Comparison of ENCODE assay signal across 8 mouse cellular contexts in genomic region chr12:108001652-108002340, GRCm38 (mm10). TPM values are rescaled to one million over a fixed set of nuclear protein-coding genes. Genes with fewer than 3 reads are reported as not detected.
A peak's percentile ranks its signal among the peaks of the same experiment; 100 is the strongest.
DNase-seq lines count a peak whose midpoint lies in the region; ATAC-seq and TF ChIP-seq lines count a peak whose summit lies in the region.

No protein-coding gene starts in this region.

- peaks cover 61% of the 10 kb centered on the region for H3K27me3 ChIP-seq in lung, embryonic 14.5 days (ENCODE audit: insufficient read depth, low read length)
- peaks cover 73% of the 10 kb centered on the region for H3K27me3 ChIP-seq in forebrain, embryonic 10.5 days (ENCODE audit: poor library complexity, severe bottlenecking)
- H3K27me3 ChIP-seq in liver, embryonic 13.5 days: peaks cover 99% of the 10 kb centered on the region

- WGBS in lung, embryonic 14.5 days: 2% methylated on average over 37 of the region's 37 CpGs
- 3% methylated on average over 37 of the region's 37 CpGs for WGBS in forebrain, embryonic 10.5 days
- whole genome bisulfite sequencing in liver, embryonic 13.5 days (ENCODE audit: insufficient replicate concordance): 4% methylated on average over 37 of the region's 37 CpGs

- peak overlapping the region; percentile 75 for H3K4me3 ChIP-seq in lung, embryonic 14.5 days (ENCODE audit: low read depth, low read length)
- H3K4me3 ChIP-seq in forebrain, embryonic 10.5 days: peak overlapping the region; percentile 90
- H3K4me3 ChIP-seq in liver, embryonic 13.5 days (replicated peaks): no peak overlapping the region

- peak overlapping the region; percentile 95 for H3K4me2 ChIP-seq in lung, embryonic 14.5 days
- peak overlapping the region; percentile 26 for H3K4me2 ChIP-seq in liver, embryonic 13.5 days

- DNase-seq in lung, embryonic 14.5 days: peak; percentile 55
- no peak for DNase-seq in lung, postnatal 4 days
- DNase-seq in forebrain, embryonic 10.5 days (ENCODE audit: extremely low spot score, low spot score): peak; percentile 52
- no peak for DNase-seq in liver, embryonic 13.5 days
- peak; percentile 71 to 76 for DNase-seq in thymus, postnatal 10 days (ENCODE audit: low spot score in 2 of 2)
- no peak for DNase-seq in spleen, adult 18-20 months
- no peak for DNase-seq in urinary bladder, postnatal 4 days (ENCODE audit: low spot score in 2 of 2)
- no peak for DNase-seq in adrenal gland, adult 8-10 months

- H3K36me3 ChIP-seq in lung, embryonic 14.5 days (ENCODE audit: insufficient read depth): no peaks in the 10 kb centered on the region
- H3K36me3 ChIP-seq in forebrain, embryonic 10.5 days (replicated peaks): no peaks in the 10 kb centered on the region
- H3K36me3 ChIP-seq in liver, embryonic 13.5 days: no peaks in the 10 kb centered on the region

- peaks cover 3% of the 10 kb centered on the region; the same call in 1 of the 2 replicates for H3K4me1 ChIP-seq in lung, embryonic 14.5 days (ENCODE audit: insufficient read depth)
- H3K4me1 ChIP-seq in forebrain, embryonic 10.5 days: peaks cover 77% of the 10 kb centered on the region
- peaks cover 14% of the 10 kb centered on the region; the same call in 1 of the 2 replicates for H3K4me1 ChIP-seq in liver, embryonic 13.5 days (replicated peaks)

- H3K27ac ChIP-seq in lung, embryonic 14.5 days (ENCODE audit: low read depth): no peak overlapping the region
- peak overlapping the region; percentile 98 for H3K27ac ChIP-seq in forebrain, embryonic 10.5 days
- H3K27ac ChIP-seq in liver, embryonic 13.5 days: no peak overlapping the region

- TF ChIP-seq CTCF in lung, embryonic 14.5 days (IDR thresholded peaks at IDR 0.05; ENCODE audit: low read depth): no peak

- peak overlapping the region; percentile 71; the same call in 1 of the 2 replicates for H3K9ac ChIP-seq in lung, embryonic 14.5 days
- H3K9ac ChIP-seq in liver, embryonic 13.5 days: no peak overlapping the region

- H3K9me3 ChIP-seq in lung, embryonic 14.5 days (ENCODE audit: low read depth, low read length): no peaks in the 10 kb centered on the region
- H3K9me3 ChIP-seq in forebrain, embryonic 10.5 days: no peaks in the 10 kb centered on the region
- H3K9me3 ChIP-seq in liver, embryonic 13.5 days (replicated peaks): no peaks in the 10 kb centered on the region

- no peak for ATAC-seq in lung, embryonic 14.5 days (ENCODE audit: insufficient read depth)
- no peak for ATAC-seq in liver, embryonic 13.5 days (ENCODE audit: low read depth)

RNA-seq across cellular contexts. Expression of gene Bcl11b, which starts 1.6 kb away (rescaled TPM):
- polyA plus RNA-seq in lung, embryonic 14.5 days (2014; fragmentation: Nextera tagmentation; extraction: Ambion mirVana): 4.0 and 4.4 TPM in 2 replicates
- 3.4 and 5.5 TPM in 2 replicates for polyA plus RNA-seq in forebrain, embryonic 10.5 days (2016; fragmentation: Nextera tagmentation; extraction: Ambion mirVana)
- polyA plus RNA-seq in liver, embryonic 13.5 days (2015; fragmentation: Nextera tagmentation; extraction: Ambion mirVana): 0.07 and 0.08 TPM in 2 replicates
- under 1 TPM; 0.17 to 0.80 (median 0.55) TPM for total RNA-seq in adrenal gland, adult 8-10 months (2022)

Comparison
In these comparisons a context has a peak if more than half of its experiments do, and no peak if none do; other contexts are left out.
1. DNase-seq: peak in lung, embryonic 14.5 days (single experiment), forebrain, embryonic 10.5 days (single experiment) and thymus, postnatal 10 days (2 of 2); none in lung, postnatal 4 days (0 of 2), liver, embryonic 13.5 days (single experiment), spleen, adult 18-20 months (0 of 2), urinary bladder, postnatal 4 days (0 of 2) and adrenal gland, adult 8-10 months (single experiment).